Mouse (Mus musculus): Measurements from ENCODE around the gene Gm11034. TPM values are rescaled to one million over a fixed set of nuclear protein-coding genes. Genes with fewer than 3 reads are reported as not detected.

Gene Gm11034
- total and polyA plus RNA-seq, 3 experiments: not detected

GRCm38 (mm10) chr8:72210222-72210621 is 3.2 kb downstream of the Gm11034 start:
- no peak overlapping the region for H3K4me3 ChIP-seq (ENCODE audit: control insufficient read depth in 1 of 2, insufficient read depth in 1 of 2, low read depth in 2 of 2, low read length in 2 of 2)
- H3K27me3 ChIP-seq (ENCODE audit: control insufficient read depth in 1 of 2, insufficient read depth in 2 of 2, low read length in 2 of 2): no peaks in the 10 kb centered on the region
- H3K9ac ChIP-seq (ENCODE audit: control insufficient read depth, low read depth, low read length, poor library complexity, severe bottlenecking): no peak overlapping the region
- no peak for DNase-seq (ENCODE audit: low read depth, low spot score)
- H3K36me3 ChIP-seq (ENCODE audit: control insufficient read depth in 1 of 2, insufficient read depth in 2 of 2, low read length in 2 of 2): no peaks in the 10 kb centered on the region
- H3K79me2 ChIP-seq (ENCODE audit: control insufficient read depth, insufficient read depth, low read length, poor library complexity): no peaks in the 10 kb centered on the region
- H3K27ac ChIP-seq (ENCODE audit: control insufficient read depth, low read depth, low read length): no peak overlapping the region
- no peaks in the 10 kb centered on the region for H3K9me3 ChIP-seq (replicated peaks; ENCODE audit: insufficient read depth, low read length)
- H3K4me1 ChIP-seq (ENCODE audit: control insufficient read depth in 1 of 2, insufficient read depth in 2 of 2, low read length in 2 of 2): peaks cover 0 to 3% of the 10 kb centered on the region in 2 experiments; a peak in 2 of 4 replicates
- no peak for TF ChIP-seq BHLHE40 (IDR thresholded peaks at IDR 0.05; ENCODE audit: borderline replicate concordance, low read depth, low read length)

GRCm38 (mm10) chr8:72208582-72208981 is 4.9 kb downstream of the Gm11034 start:
- H3K9ac ChIP-seq (ENCODE audit: control insufficient read depth, low read depth, low read length, poor library complexity, severe bottlenecking): no peak overlapping the region
- H3K79me2 ChIP-seq (ENCODE audit: control insufficient read depth, insufficient read depth, low read length, poor library complexity): no peaks in the 10 kb centered on the region
- no peak overlapping the region for H3K27ac ChIP-seq (ENCODE audit: control insufficient read depth, low read depth, low read length)
- H3K36me3 ChIP-seq (ENCODE audit: control insufficient read depth in 1 of 2, insufficient read depth in 2 of 2, low read length in 2 of 2): no peaks in the 10 kb centered on the region
- no peak for DNase-seq (ENCODE audit: low read depth, low spot score)
- TF ChIP-seq RCOR1 (IDR thresholded peaks at IDR 0.05; ENCODE audit: low read depth, low read length) (no peak), KAT2A (conservative IDR thresholded peaks at IDR 0.05; ENCODE audit: low read depth, low read length) (no peak), MEF2A (IDR thresholded peaks at IDR 0.05; ENCODE audit: extremely low read depth, insufficient replicate concordance, low read depth, low read length, poor library complexity, severe bottlenecking) (no peak), TAL1 (IDR thresholded peaks at IDR 0.05; ENCODE audit: low read length) (no peak), BHLHE40 (IDR thresholded peaks at IDR 0.05; ENCODE audit: borderline replicate concordance, low read depth, low read length) (no peak), POLR2A (IDR thresholded peaks at IDR 0.05; ENCODE audit: control insufficient read depth in 1 of 2, insufficient read depth in 1 of 2, low read depth in 1 of 2, low read length in 2 of 2, poor library complexity in 1 of 2) (no peak), SMC3 (IDR thresholded peaks at IDR 0.05; ENCODE audit: low read depth, low read length) (no peak), EP300 (IDR thresholded peaks at IDR 0.05; ENCODE audit: low read depth in 1 of 2, low read length in 2 of 2) (no peak), UBTF (IDR thresholded peaks at IDR 0.05; ENCODE audit: borderline replicate concordance, insufficient read depth, low read depth, low read length) (no peak), MAFK (IDR thresholded peaks at IDR 0.05; ENCODE audit: borderline replicate concordance, low read depth, low read length) (no peak), NELFE (IDR thresholded peaks at IDR 0.05; ENCODE audit: low read depth, low read length) (no peak)
- H3K27me3 ChIP-seq (ENCODE audit: control insufficient read depth in 1 of 2, insufficient read depth in 2 of 2, low read length in 2 of 2): no peaks in the 10 kb centered on the region
- H3K9me3 ChIP-seq (replicated peaks; ENCODE audit: insufficient read depth, low read length): no peaks in the 10 kb centered on the region
- peaks cover 0 to 3% of the 10 kb centered on the region in 2 experiments; a peak in 2 of 4 replicates for H3K4me1 ChIP-seq (ENCODE audit: control insufficient read depth in 1 of 2, insufficient read depth in 2 of 2, low read length in 2 of 2)
- no peak overlapping the region for H3K4me3 ChIP-seq (ENCODE audit: control insufficient read depth in 1 of 2, insufficient read depth in 1 of 2, low read depth in 2 of 2, low read length in 2 of 2)

- Histone ChIP-seq H3K79me2 (ENCODE audit: control insufficient read depth, insufficient read depth, low read length, poor library complexity) (no peaks in the 10 kb centered on the region), H3K9ac (ENCODE audit: control insufficient read depth, low read depth, low read length, poor library complexity, severe bottlenecking) (no peak overlapping the region), H3K9me3 (replicated peaks; ENCODE audit: insufficient read depth, low read length) (no peaks in the 10 kb centered on the region), H3K36me3 (ENCODE audit: control insufficient read depth in 1 of 2, insufficient read depth in 2 of 2, low read length in 2 of 2) (no peaks in the 10 kb centered on the region), H3K27me3 (ENCODE audit: control insufficient read depth in 1 of 2, insufficient read depth in 2 of 2, low read length in 2 of 2) (0 out of 4 replicates have a peak, but pooled peaks cover 0 to 2% of the 10 kb centered on the region in 2 experiments), H3K4me3 (ENCODE audit: control insufficient read depth in 1 of 2, insufficient read depth in 1 of 2, low read depth in 2 of 2, low read length in 2 of 2) (no peak overlapping the region), H3K4me1 (ENCODE audit: control insufficient read depth in 1 of 2, insufficient read depth in 2 of 2, low read length in 2 of 2) (no peaks in the 10 kb centered on the region), H3K27ac (ENCODE audit: control insufficient read depth, low read depth, low read length) (no peak overlapping the region)
- TF ChIP-seq MYB (IDR thresholded peaks at IDR 0.05; ENCODE audit: low read depth, low read length) (no peak), RAD21 (IDR thresholded peaks at IDR 0.05; ENCODE audit: low read depth, low read length) (no peak), ZMIZ1 (IDR thresholded peaks at IDR 0.05; ENCODE audit: low read depth, low read length) (no peak), RCOR1 (IDR thresholded peaks at IDR 0.05; ENCODE audit: low read depth, low read length) (no peak), USF1 (IDR thresholded peaks at IDR 0.05; ENCODE audit: low read depth, low read length) (no peak), ETS1 (IDR thresholded peaks at IDR 0.05; ENCODE audit: low read depth, low read length) (no peak), USF2 (IDR thresholded peaks at IDR 0.05; ENCODE audit: borderline replicate concordance in 1 of 2, insufficient read depth in 1 of 2, low read depth in 1 of 2, low read length in 2 of 2) (no peak), JUND (IDR thresholded peaks at IDR 0.05; ENCODE audit: low read depth, low read length) (no peak)
- peak; percentile 53 for DNase-seq (ENCODE audit: low read depth, low spot score)
Observed at GRCm38 (mm10) chr8:72197997-72198396, 15.4 kb downstream of the Gm11034 start.
